Mouse (Mus musculus) heart, postnatal 14 days (tissue): ENCODE results near the gene Dcbld1. TPM values are rescaled to one million over a fixed set of nuclear protein-coding genes. Genes with fewer than 3 reads are reported as not detected.
"Not testable (repeated sequence)": the region's sequence is repeated elsewhere in the genome, so short reads cannot be mapped to it uniquely, and the experiment has no call there.

Source experiments
- DNase-seq, 2 experiments: peaks; one replicate each; pipeline ENCODE4 v3.0.0; 2021 to 2022
- intact Hi-C: fragments of 180-260 bp; cut with DNase I; formaldehyde crosslinking; loops from one replicate; pipeline ENCODE4 v1.15.1; 2025
- total RNA-seq, 2 experiments: library from RNA; stranded (reverse); gene quantifications; 2 replicates each; pipeline ENCODE4 v1.2.3; 2021

The Dcbld1 gene
- total RNA-seq, 2 experiments from 2014 or later, result 8.0 to 8.7 TPM

- intact Hi-C loops, result no loop called here
Measured at GRCm38 (mm10) chr10:52257768-52258167, 24.3 kb downstream of the Dcbld1 start.

GRCm38 (mm10) chr10:52258180-52258948 lies 24.9 kb downstream of the Dcbld1 start:
- intact Hi-C loops, result no loop called here
- no peak for DNase-seq

More at GRCm38 (mm10) chr10:52257768-52258167, 24.3 kb downstream of the Dcbld1 start:
- no peak for DNase-seq

GRCm38 (mm10) chr10:52260209-52260608 lies 26.8 kb downstream of the Dcbld1 start:
- intact Hi-C loops, result no loop called here
- no peak for DNase-seq

- intact Hi-C loops, result no loop called here
Measured at GRCm38 (mm10) chr10:52264162-52264561, 30.7 kb downstream of the Dcbld1 start.

GRCm38 (mm10) chr10:52268879-52269278 lies 35.5 kb downstream of the Dcbld1 start:
- intact Hi-C loops, result no loop called here
- DNase-seq, result no peak

More at GRCm38 (mm10) chr10:52264162-52264561, 30.7 kb downstream of the Dcbld1 start:
- DNase-seq, result no peak

- DNase-seq, result no peak
- intact Hi-C loops, result loop anchor here (5.0 kb wide), 1 partner anchor 36 kb away; no protein-coding TSS in a partner anchor
Measured at GRCm38 (mm10) chr10:52271385-52271784, 38.0 kb downstream of the Dcbld1 start.

GRCm38 (mm10) chr10:52273012-52273411 lies 39.6 kb downstream of the Dcbld1 start:
- intact Hi-C loops, result loop anchor here (5.0 kb wide), 1 partner anchor 34 kb away; no protein-coding TSS in a partner anchor
- DNase-seq, result no peak

- DNase-seq, result peak in 1 of 2 experiments; percentile 12
- intact Hi-C loops, result loop anchor here (2.0 to 5.0 kb wide), 2 partner anchors 33 to 41 kb away; partner anchors contain the start of gene Dcbld1
Measured at GRCm38 (mm10) chr10:52274001-52274909, 40.8 kb downstream of the Dcbld1 start.

- intact Hi-C loops, result loop anchor here (2.0 to 5.0 kb wide), 2 partner anchors 32 to 42 kb away; partner anchors contain the start of gene Dcbld1
- peak in 1 of 2 experiments; percentile 6 for DNase-seq
Measured at GRCm38 (mm10) chr10:52274910-52275604, 41.6 kb downstream of the Dcbld1 start.

- intact Hi-C loops, result no loop called here
- DNase-seq, result no peak
Measured at GRCm38 (mm10) chr10:52276579-52276978, 43.2 kb downstream of the Dcbld1 start.

- intact Hi-C loops, result not testable (repeated sequence)
Measured at GRCm38 (mm10) chr10:52277564-52277963, 44.1 kb downstream of the Dcbld1 start.

GRCm38 (mm10) chr10:52278011-52278434 lies 44.6 kb downstream of the Dcbld1 start:
- no peak for DNase-seq
- intact Hi-C loops, result no loop called here

More at GRCm38 (mm10) chr10:52277564-52277963, 44.1 kb downstream of the Dcbld1 start:
- not testable (repeated sequence) for DNase-seq

GRCm38 (mm10) chr10:52278866-52279265 lies 45.4 kb downstream of the Dcbld1 start:
- intact Hi-C loops, result no loop called here
- no peak for DNase-seq

- DNase-seq, result no peak
- intact Hi-C loops, result no loop called here
Measured at GRCm38 (mm10) chr10:52279876-52280275, 46.5 kb downstream of the Dcbld1 start.

GRCm38 (mm10) chr10:52280623-52281022 lies 47.2 kb downstream of the Dcbld1 start:
- no peak for DNase-seq
- intact Hi-C loops, result no loop called here

- intact Hi-C loops, result no loop called here
Measured at GRCm38 (mm10) chr10:52281337-52281736, 47.9 kb downstream of the Dcbld1 start.

GRCm38 (mm10) chr10:52284578-52284977 lies 51.2 kb downstream of the Dcbld1 start:
- intact Hi-C loops, result no loop called here
- DNase-seq, result no peak

More at GRCm38 (mm10) chr10:52281337-52281736, 47.9 kb downstream of the Dcbld1 start:
- no peak for DNase-seq

GRCm38 (mm10) chr10:52287852-52288533 lies 54.6 kb downstream of the Dcbld1 start:
- no peak for DNase-seq
- intact Hi-C loops, result no loop called here

GRCm38 (mm10) chr10:52289261-52289660 lies 55.8 kb downstream of the Dcbld1 start:
- no peak for DNase-seq
- intact Hi-C loops, result no loop called here
